Comparison of ENCODE assay signal across 8 mouse cellular contexts in genomic region chr13:71958651-71959050, GRCm38 (mm10). TPM values are rescaled to one million over a fixed set of nuclear protein-coding genes. Genes with fewer than 3 reads are reported as not detected.
A peak's percentile ranks its signal among the peaks of the same experiment; 100 is the strongest.
DNase-seq lines count a peak whose midpoint lies in the region; ATAC-seq and TF ChIP-seq lines count a peak whose summit lies in the region.
"Had no signal": no experiment of that assay in that cellular context is flagged by ENCODE, and none has a peak within 500 bp of the region (broad histone marks: within the 10 kb centered on the region; RNA-seq: fewer than 3 reads in every experiment).

No protein-coding gene starts in this region.

- no peak for ATAC-seq in embryonic facial prominence, embryonic 13.5 days (ENCODE audit: insufficient number of reproducible peaks, insufficient read depth, low FRiP score, low TSS enrichment, low read depth)
- no peak for ATAC-seq in limb, embryonic 11.5 days (ENCODE audit: insufficient number of reproducible peaks, low FRiP score, low TSS enrichment, low read depth)
- ATAC-seq in neural tube, embryonic 13.5 days (ENCODE audit: low read depth) = no peak

- H3K9me3 ChIP-seq in embryonic facial prominence, embryonic 13.5 days = no peaks in the 10 kb centered on the region
- no peaks in the 10 kb centered on the region for H3K9me3 ChIP-seq in limb, embryonic 11.5 days (ENCODE audit: control insufficient read depth, low read length)
- no peaks in the 10 kb centered on the region for H3K9me3 ChIP-seq in neural tube, embryonic 13.5 days

- no peak overlapping the region for H3K9ac ChIP-seq in embryonic facial prominence, embryonic 13.5 days
- H3K9ac ChIP-seq in limb, embryonic 11.5 days (ENCODE audit: low read length) = no peak overlapping the region
- peak overlapping the region; percentile 61 for H3K9ac ChIP-seq in neural tube, embryonic 13.5 days

- peak; percentile 45 for DNase-seq in left cerebral cortex, postnatal 4 days
- no peak for DNase-seq in left cerebral cortex, adult 2 months (ENCODE audit: extremely low spot score in 1 of 2, low spot score in 2 of 2)
- DNase-seq in limb, embryonic 11.5 days (ENCODE audit: low spot score) = peak; percentile 61
- no peak for DNase-seq in right cerebral cortex, postnatal 36 days (ENCODE audit: low spot score in 2 of 2)
- DNase-seq in ovary, postnatal 36 days (ENCODE audit: low spot score) = no peak

- no peaks in the 10 kb centered on the region for H3K36me3 ChIP-seq in embryonic facial prominence, embryonic 13.5 days
- no peaks in the 10 kb centered on the region for H3K36me3 ChIP-seq in limb, embryonic 11.5 days (ENCODE audit: control insufficient read depth, insufficient read depth, low read length)
- H3K36me3 ChIP-seq in neural tube, embryonic 13.5 days = no peaks in the 10 kb centered on the region

- no peak overlapping the region for H3K27ac ChIP-seq in left cerebral cortex, adult 2 months
- no peak overlapping the region for H3K27ac ChIP-seq in embryonic facial prominence, embryonic 13.5 days
- H3K27ac ChIP-seq in limb, embryonic 11.5 days (replicated peaks; ENCODE audit: low read depth, low read length) = no peak overlapping the region
- peak overlapping the region; percentile 42; the same call in 1 of the 2 replicates for H3K27ac ChIP-seq in neural tube, embryonic 13.5 days (replicated peaks)

- H3K27me3 ChIP-seq in embryonic facial prominence, embryonic 13.5 days = peaks cover 94% of the 10 kb centered on the region
- H3K27me3 ChIP-seq in limb, embryonic 11.5 days (ENCODE audit: control insufficient read depth, insufficient read depth, low read length) = peaks cover 78% of the 10 kb centered on the region
- peaks cover 94% of the 10 kb centered on the region for H3K27me3 ChIP-seq in neural tube, embryonic 13.5 days

- TF ChIP-seq CTCF in left cerebral cortex, adult 2 months (IDR thresholded peaks at IDR 0.05) = no peak

- peak overlapping the region; percentile 55 for H3K4me2 ChIP-seq in embryonic facial prominence, embryonic 13.5 days
- no peak overlapping the region for H3K4me2 ChIP-seq in limb, embryonic 11.5 days (ENCODE audit: low read depth, severe bottlenecking)
- H3K4me2 ChIP-seq in neural tube, embryonic 13.5 days = peak overlapping the region; percentile 70

- H3K4me3 ChIP-seq in left cerebral cortex, adult 2 months = no peak overlapping the region
- peak overlapping the region; percentile 35 for H3K4me3 ChIP-seq in embryonic facial prominence, embryonic 13.5 days
- H3K4me3 ChIP-seq in limb, embryonic 11.5 days (ENCODE audit: low read depth, low read length) = no peak overlapping the region
- peak overlapping the region; percentile 52 for H3K4me3 ChIP-seq in neural tube, embryonic 13.5 days
- H3K4me3 ChIP-seq: megakaryocyte, embryonic 14.5 days had no signal

- H3K4me1 ChIP-seq in embryonic facial prominence, embryonic 13.5 days = peaks cover 41% of the 10 kb centered on the region
- peaks cover 9% of the 10 kb centered on the region for H3K4me1 ChIP-seq in limb, embryonic 11.5 days (ENCODE audit: control insufficient read depth, insufficient read depth, low read length)
- H3K4me1 ChIP-seq in neural tube, embryonic 13.5 days (replicated peaks) = peaks cover 64% of the 10 kb centered on the region

- 4% methylated on average over 16 of the region's 16 CpGs for WGBS in embryonic facial prominence, embryonic 13.5 days
- under 1% methylated on average over 16 of the region's 16 CpGs for WGBS in limb, embryonic 11.5 days
- WGBS in neural tube, embryonic 13.5 days = 4% methylated on average over 16 of the region's 16 CpGs

- intact Hi-C loops in left cerebral cortex, postnatal 4 days (cut with DNase I) = loop anchor here (5.0 to 10.0 kb wide), 2 partner anchors 501 to 854 kb away; no protein-coding TSS in a partner anchor
- intact Hi-C loops in left cerebral cortex, adult 2 months (cut with DNase I) = loop anchor here (5.0 to 10.0 kb wide), 2 partner anchors 851 to 954 kb away; no protein-coding TSS in a partner anchor

RNA-seq across cellular contexts. Expression of gene Irx1, which starts 4.9 kb away (rescaled TPM):
- 1 to 10 TPM in 1 of 2 experiments, under 1 TPM in 1; 0.34 to 1.2 TPM for total RNA-seq in left cerebral cortex, postnatal 4 days (2021)
- total RNA-seq in left cerebral cortex, adult 2 months (2021) = under 1 TPM; 0.27 to 0.87 TPM
- polyA plus RNA-seq in embryonic facial prominence, embryonic 13.5 days (2015; fragmentation: Nextera tagmentation; extraction: Ambion mirVana) = 3.5 and 7.6 TPM in 2 replicates
- 0.36 and 0.45 TPM in 2 replicates for polyA plus RNA-seq in limb, embryonic 11.5 days (2014; fragmentation: Nextera tagmentation; extraction: Ambion mirVana)
- polyA plus RNA-seq in neural tube, embryonic 13.5 days (2015; fragmentation: Nextera tagmentation; extraction: Ambion mirVana) = 2.9 and 3.8 TPM in 2 replicates

Comparison
In these comparisons a context has a peak if more than half of its experiments do, and no peak if none do; other contexts are left out.
1. DNase-seq: peak in left cerebral cortex, postnatal 4 days (single experiment) and limb, embryonic 11.5 days (single experiment); none in left cerebral cortex, adult 2 months (0 of 2), right cerebral cortex, postnatal 36 days (0 of 2) and ovary, postnatal 36 days (single experiment).
2. H3K4me3 ChIP-seq: peak in embryonic facial prominence, embryonic 13.5 days (single experiment) and neural tube, embryonic 13.5 days (single experiment); none in left cerebral cortex, adult 2 months (single experiment) and limb, embryonic 11.5 days (single experiment).